Mouse (Mus musculus) spleen, adult 2 months (tissue): Measurements from ENCODE around the gene Pcdh9. TPM values are rescaled to one million over a fixed set of nuclear protein-coding genes. Genes with fewer than 3 reads are reported as not detected.
"Not testable (repeated sequence)": the region's sequence is repeated elsewhere in the genome, so short reads cannot be mapped to it uniquely, and the experiment has no call there.

ENCODE experiments used
- DNase-seq, 2 experiments: peaks; one replicate each; pipeline versions ENCODE4 v3.0.0 to v3.0.0-alpha.2; 2012 to 2021; ENCODE audit warnings: low spot score in 2 of 2, low read depth in 1 of 2
- H3K27ac ChIP-seq: fragments of 200-500 bp; 2 replicates; pipeline ENCODE4 v1.5.1; 2012; ENCODE audit warnings: low read length, inconsistent platforms; ENCODE audit not compliant: insufficient read depth
- H3K27me3 ChIP-seq: fragments of 200-500 bp; 2 replicates; pipeline ENCODE4 v1.6.1; 2012; ENCODE audit warnings: mild to moderate bottlenecking, moderate library complexity, low read length, inconsistent platforms; ENCODE audit not compliant: control insufficient read depth, insufficient read depth
- H3K36me3 ChIP-seq: fragments of 200-500 bp; 2 replicates; pipeline ENCODE4 v1.6.1; 2012; ENCODE audit warnings: mild to moderate bottlenecking, low read length, inconsistent platforms; ENCODE audit not compliant: control insufficient read depth, insufficient read depth
- H3K4me1 ChIP-seq: fragments of 200-500 bp; 2 replicates; pipeline ENCODE4 v1.6.1; 2011; ENCODE audit warnings: inconsistent platforms; ENCODE audit not compliant: control insufficient read depth, insufficient read depth, insufficient read length
- H3K4me3 ChIP-seq: fragments of 200-500 bp; 2 replicates; pipeline ENCODE4 v1.5.1; 2011; ENCODE audit warnings: mild to moderate bottlenecking, inconsistent platforms; ENCODE audit not compliant: insufficient read depth, insufficient read length; ENCODE audit errors: extremely low read depth
- CTCF ChIP-seq: fragments of 200-500 bp; IDR thresholded peaks from 2 replicates; pipeline ENCODE4 v1.5.1; 2011; ENCODE audit warnings: mild to moderate bottlenecking, inconsistent platforms; ENCODE audit not compliant: insufficient read depth, insufficient read length, insufficient replicate concordance; ENCODE audit errors: extremely low read depth
- POLR2A ChIP-seq: fragments of 200-500 bp; IDR thresholded peaks from 2 replicates; pipeline ENCODE4 v1.6.1; 2011; ENCODE audit warnings: low read depth, low read length, inconsistent platforms
- WGBS: fragments of 180-500 bp; shearing (Covaris S2); methylation state at CpG from one replicate; pipeline ENCODE4 v1.1.7; 2018; 5-methylcytosine and 5-hydroxymethylcytosine counted together
- polyA plus RNA-seq: library from polyadenylated mRNA; depleted of rRNA; stranded (reverse); fragments of >200 nt; gene quantifications from 2 replicates; pipeline ENCODE4 v1.2.3, GENCODE M21; 2012

Pcdh9 gene
- polyA plus RNA-seq, 1 experiment = 0.41 TPM

- no peak overlapping the region for H3K27ac ChIP-seq
- no peak overlapping the region for H3K4me3 ChIP-seq
- no peaks in the 10 kb centered on the region for H3K27me3 ChIP-seq
- no peak for DNase-seq
- no peaks in the 10 kb centered on the region for H3K36me3 ChIP-seq
- WGBS = 67% methylated on average over 3 of the region's 3 CpGs
- H3K4me1 ChIP-seq = no peaks in the 10 kb centered on the region
- no peak for TF ChIP-seq POLR2A
- no peak for TF ChIP-seq CTCF
Measured at GRCm38 (mm10) chr14:93240263-93240662, 650.2 kb downstream of the Pcdh9 start.

GRCm38 (mm10) chr14:93234333-93234732 lies 656.1 kb downstream of the Pcdh9 start:
- WGBS = 80% methylated on average over 3 of the region's 3 CpGs
- no peak overlapping the region for H3K27ac ChIP-seq
- no peaks in the 10 kb centered on the region for H3K4me1 ChIP-seq
- H3K36me3 ChIP-seq = no peaks in the 10 kb centered on the region
- H3K27me3 ChIP-seq = no peaks in the 10 kb centered on the region
- H3K4me3 ChIP-seq = no peak overlapping the region
- TF ChIP-seq POLR2A (no peak), CTCF (no peak)
- DNase-seq = no peak

- Histone ChIP-seq H3K36me3 (no peaks in the 10 kb centered on the region), H3K4me1 (no peaks in the 10 kb centered on the region), H3K4me3 (no peak overlapping the region), H3K27me3 (no peaks in the 10 kb centered on the region), H3K27ac (no peak overlapping the region)
- no peak for TF ChIP-seq CTCF
- TF ChIP-seq POLR2A = no peak
- 73% methylated on average over 6 of the region's 6 CpGs for WGBS
- DNase-seq = no peak
Measured at GRCm38 (mm10) chr14:93233599-93233998, 656.9 kb downstream of the Pcdh9 start.

GRCm38 (mm10) chr14:93214846-93215245 lies 675.6 kb downstream of the Pcdh9 start:
- H3K27me3 ChIP-seq, H3K27ac ChIP-seq, H3K4me3 ChIP-seq, H3K36me3 ChIP-seq, H3K4me1 ChIP-seq: not testable (repeated sequence)
- peak in 1 of 2 experiments; percentile 76 for DNase-seq
- WGBS = 95% methylated on average over 7 of the region's 15 CpGs

- Histone ChIP-seq H3K27me3 (no peaks in the 10 kb centered on the region), H3K4me1 (no peaks in the 10 kb centered on the region), H3K4me3 (no peak overlapping the region), H3K27ac (no peak overlapping the region), H3K36me3 (no peaks in the 10 kb centered on the region)
- TF ChIP-seq POLR2A (no peak), CTCF (no peak)
- 67% methylated on average over 2 of the region's 2 CpGs for WGBS
- no peak for DNase-seq
Measured at GRCm38 (mm10) chr14:93199791-93200190, 690.7 kb downstream of the Pcdh9 start.

- H3K4me1 ChIP-seq = no peaks in the 10 kb centered on the region
- H3K27ac ChIP-seq = no peak overlapping the region
- DNase-seq = no peak
- WGBS = 90% methylated on average over 9 of the region's 9 CpGs
- H3K27me3 ChIP-seq = no peaks in the 10 kb centered on the region
- TF ChIP-seq POLR2A (no peak), CTCF (no peak)
- H3K4me3 ChIP-seq = no peak overlapping the region
- H3K36me3 ChIP-seq = no peaks in the 10 kb centered on the region
Measured at GRCm38 (mm10) chr14:93182606-93183491, 707.6 kb downstream of the Pcdh9 start.

GRCm38 (mm10) chr14:93169201-93169600 lies 721.3 kb downstream of the Pcdh9 start:
- TF ChIP-seq CTCF = no peak
- TF ChIP-seq POLR2A = no peak

More at GRCm38 (mm10) chr14:93169201-93169600, 721.3 kb downstream of the Pcdh9 start:
- H3K4me3 ChIP-seq = no peak overlapping the region
- H3K4me1 ChIP-seq = no peaks in the 10 kb centered on the region
- no peak overlapping the region for H3K27ac ChIP-seq
- no peaks in the 10 kb centered on the region for H3K27me3 ChIP-seq
- no peaks in the 10 kb centered on the region for H3K36me3 ChIP-seq
- DNase-seq = no peak
